Mouse (Mus musculus) fat pad, adult 2 months (tissue): ENCODE data around the gene Taldo1.

ENCODE experiments used
- DNase-seq: peaks from one replicate; pipeline ENCODE4 v3.0.0-alpha.2; 2011; ENCODE audit warnings: low read depth, low spot score; ENCODE audit errors: extremely low read depth

Gene Taldo1

GRCm38 (mm10) chr7:141420030-141420702 is 28.2 kb downstream of the Taldo1 start:
- no peak for DNase-seq

- DNase-seq: no peak
These were observed 31.8 kb downstream of the Taldo1 start for GRCm38 (mm10) chr7:141423811-141424210.

GRCm38 (mm10) chr7:141426948-141427730 is 35.1 kb downstream of the Taldo1 start:
- no peak for DNase-seq

- no peak for DNase-seq
These were observed 36.7 kb downstream of the Taldo1 start for GRCm38 (mm10) chr7:141428701-141429100.

GRCm38 (mm10) chr7:141429310-141429709 is 37.3 kb downstream of the Taldo1 start, which contains the start of gene Cend1:
Gene Cend1 (minus strand): TSS chr7:141429491.
- DNase-seq: no peak

- DNase-seq: no peak
These were observed 38.0 kb downstream of the Taldo1 start for GRCm38 (mm10) chr7:141429840-141430584.

GRCm38 (mm10) chr7:141430585-141431240 is 38.7 kb downstream of the Taldo1 start:
- DNase-seq: no peak

GRCm38 (mm10) chr7:141431434-141432185 is 39.6 kb downstream of the Taldo1 start:
- no peak for DNase-seq

GRCm38 (mm10) chr7:141432186-141432611 is 40.2 kb downstream of the Taldo1 start:
- no peak for DNase-seq

GRCm38 (mm10) chr7:141432741-141433516 is 40.9 kb downstream of the Taldo1 start:
- DNase-seq: no peak

GRCm38 (mm10) chr7:141433517-141434400 is 41.8 kb downstream of the Taldo1 start:
- DNase-seq: no peak

- DNase-seq: no peak
These were observed 42.5 kb downstream of the Taldo1 start for GRCm38 (mm10) chr7:141434464-141434863.

- DNase-seq: no peak
These were observed 43.3 kb downstream of the Taldo1 start for GRCm38 (mm10) chr7:141435129-141435855.

GRCm38 (mm10) chr7:141435856-141436522 is 44.0 kb downstream of the Taldo1 start:
- no peak for DNase-seq

GRCm38 (mm10) chr7:141436523-141436892 is 44.5 kb downstream of the Taldo1 start:
- DNase-seq: no peak

- no peak for DNase-seq
These were observed 45.5 kb downstream of the Taldo1 start, which contains the start of gene Slc25a22 for GRCm38 (mm10) chr7:141437178-141438120. Gene Slc25a22 (minus strand): TSS chr7:141437892.
